Mouse (Mus musculus): ENCODE measurements around the gene Zdhhc13. TPM values are rescaled to one million over a fixed set of nuclear protein-coding genes. Genes with fewer than 3 reads are reported as not detected.

Gene Zdhhc13
- 10 to 100 TPM; 25.5 to 26.6 TPM for total RNA-seq (2021)

DNA sequence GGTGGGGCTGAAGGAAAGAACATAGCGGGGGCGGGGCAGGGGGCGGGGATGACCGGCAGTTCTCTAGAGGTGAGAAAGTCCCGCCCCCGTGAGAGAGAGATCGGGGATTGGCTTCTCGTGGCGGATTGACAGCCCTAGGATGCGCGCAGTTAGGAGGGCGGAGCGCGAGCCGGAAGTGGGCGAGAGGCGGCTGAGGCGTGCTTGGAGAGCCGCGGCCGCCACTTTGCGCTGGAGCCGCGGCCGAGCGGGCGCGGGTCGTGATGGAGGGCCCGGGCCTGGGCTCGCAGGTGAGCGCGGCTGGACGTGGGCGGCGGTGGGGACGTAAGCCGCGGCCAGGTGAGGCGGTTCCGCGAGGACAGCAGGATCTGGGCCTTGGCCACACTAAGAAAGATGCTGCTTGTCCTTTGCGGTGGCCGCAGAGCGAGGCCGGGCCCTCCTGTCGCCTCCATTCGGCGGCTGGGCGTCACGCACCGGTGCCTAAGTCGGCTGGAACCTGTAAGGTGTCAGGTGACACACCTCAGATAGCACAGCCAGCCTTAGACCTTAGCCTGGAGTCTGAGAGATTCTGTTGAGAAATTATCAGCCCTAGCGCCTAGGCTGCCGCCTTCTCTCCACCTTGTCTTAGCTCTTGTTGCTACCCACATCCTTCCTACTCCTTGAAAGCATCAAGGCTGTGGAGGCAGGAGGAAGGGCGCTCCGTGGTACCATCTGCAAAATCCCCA, at the start of gene Zdhhc13:
Zdhhc13 (plus strand) TSS at position 153 of the 722 bp plus-strand sequence.
- DNase-seq (ENCODE audit: low spot score in 2 of 2), result peak; percentile 92 to 93
- intact Hi-C loops (cut with DNase I), result no loop called here

DNA sequence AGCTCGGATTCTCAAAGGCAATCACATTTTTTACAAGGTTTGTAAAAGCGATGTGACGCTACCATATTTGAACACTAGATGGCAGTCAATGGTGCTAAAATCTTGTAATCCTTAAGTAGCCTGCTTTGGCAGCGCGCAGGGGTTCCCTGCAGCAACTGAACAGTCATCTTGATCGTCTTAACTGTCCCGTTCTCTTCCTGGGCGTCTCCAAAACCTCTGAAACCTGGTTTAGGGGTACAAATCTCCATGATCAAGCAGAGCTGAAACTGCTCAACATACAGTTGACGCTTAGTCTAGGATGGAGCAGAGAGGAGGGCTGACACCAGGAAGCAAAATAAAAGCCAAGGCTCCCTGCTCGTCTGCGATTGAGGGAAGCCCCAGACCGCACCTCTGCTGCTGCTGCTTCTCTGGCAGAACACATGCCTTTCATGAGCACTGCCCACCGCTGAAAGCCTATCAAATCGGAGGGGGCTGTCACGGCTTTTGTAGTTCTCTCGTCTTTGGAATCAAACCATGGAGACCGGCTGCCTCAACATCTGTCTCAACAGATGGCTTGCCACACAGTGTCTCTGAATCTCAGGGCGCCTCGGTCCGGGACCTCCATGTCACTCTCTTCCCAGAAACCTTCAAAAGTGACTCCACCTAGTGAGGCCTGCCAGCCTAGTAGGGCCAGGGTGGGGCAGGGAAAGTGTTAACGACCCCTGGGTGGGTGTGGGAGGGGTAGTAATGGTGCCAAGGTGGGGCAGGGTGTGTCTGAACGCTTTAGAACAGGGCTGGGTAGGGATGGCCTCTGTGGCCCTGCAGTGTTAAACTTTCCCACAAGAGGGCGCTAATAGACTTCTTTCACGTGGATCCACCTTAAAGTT, 39.3 kb upstream of the Zdhhc13 start:
- DNase-seq (ENCODE audit: low spot score in 2 of 2), result peak; percentile 67
- intact Hi-C loops (cut with DNase I), result loop anchor here (2.0 kb wide), 2 partner anchors 127 to 371 kb away; no protein-coding TSS in a partner anchor

DNA sequence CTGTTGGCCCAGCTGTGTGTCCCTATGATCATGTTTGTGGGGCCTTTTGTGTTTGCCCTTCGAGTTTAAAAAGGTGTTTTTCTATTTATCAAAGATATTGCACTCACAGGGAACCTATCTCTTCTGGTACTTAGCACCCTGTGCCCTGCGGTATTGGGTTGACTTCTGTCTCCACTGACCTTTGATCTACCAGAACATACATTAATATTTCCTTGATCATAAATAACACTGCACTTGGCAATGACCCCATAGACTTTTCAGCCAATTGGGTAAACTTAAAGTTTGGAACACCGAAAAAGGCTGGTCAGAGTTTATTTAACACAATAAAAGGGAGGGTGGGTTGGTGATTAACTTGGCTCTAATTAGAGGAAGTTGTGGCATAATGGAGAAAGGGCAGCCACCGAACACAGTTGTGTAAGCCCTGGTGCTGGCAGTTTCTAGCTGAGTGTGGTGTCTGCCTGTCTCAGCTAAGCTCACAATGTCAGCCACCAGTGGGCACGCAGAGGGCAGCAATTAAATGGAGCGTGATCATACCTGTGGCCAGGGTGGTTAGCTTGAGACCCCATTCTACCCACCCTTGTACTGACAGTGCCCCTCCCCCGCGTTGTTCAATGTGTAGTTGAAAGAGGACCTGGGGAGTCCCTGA, 38.5 kb upstream of the Zdhhc13 start:
- intact Hi-C loops (cut with DNase I), result loop anchor here (2.0 kb wide), 1 partner anchor 127 kb away; no protein-coding TSS in a partner anchor
- DNase-seq (ENCODE audit: low spot score in 2 of 2), result peak in 1 of 2 experiments; percentile 7

DNA sequence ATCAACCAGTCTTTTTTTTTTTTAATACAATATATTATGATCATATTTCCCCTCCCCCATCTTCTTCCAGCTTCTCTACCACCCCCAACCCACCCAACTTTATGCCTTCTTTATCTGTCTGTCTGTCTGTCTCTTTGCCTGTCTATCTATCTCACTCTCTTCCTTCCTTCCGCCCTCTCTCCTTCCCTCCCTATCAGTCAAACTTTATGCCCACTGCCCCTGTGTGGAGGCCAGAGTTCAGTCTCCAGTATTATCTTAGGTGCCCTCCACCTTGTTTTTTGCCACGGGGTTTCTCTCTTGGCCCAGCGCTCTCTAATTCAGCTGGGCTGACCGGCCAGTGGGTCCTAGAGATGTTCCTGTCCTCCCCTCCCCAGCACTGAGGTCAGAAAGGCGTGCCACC, 37.6 kb upstream of the Zdhhc13 start:
- DNase-seq (ENCODE audit: low spot score in 2 of 2), result no peak
- intact Hi-C loops (cut with DNase I), result loop anchor here (2.0 kb wide), 1 partner anchor 126 kb away; no protein-coding TSS in a partner anchor

DNA sequence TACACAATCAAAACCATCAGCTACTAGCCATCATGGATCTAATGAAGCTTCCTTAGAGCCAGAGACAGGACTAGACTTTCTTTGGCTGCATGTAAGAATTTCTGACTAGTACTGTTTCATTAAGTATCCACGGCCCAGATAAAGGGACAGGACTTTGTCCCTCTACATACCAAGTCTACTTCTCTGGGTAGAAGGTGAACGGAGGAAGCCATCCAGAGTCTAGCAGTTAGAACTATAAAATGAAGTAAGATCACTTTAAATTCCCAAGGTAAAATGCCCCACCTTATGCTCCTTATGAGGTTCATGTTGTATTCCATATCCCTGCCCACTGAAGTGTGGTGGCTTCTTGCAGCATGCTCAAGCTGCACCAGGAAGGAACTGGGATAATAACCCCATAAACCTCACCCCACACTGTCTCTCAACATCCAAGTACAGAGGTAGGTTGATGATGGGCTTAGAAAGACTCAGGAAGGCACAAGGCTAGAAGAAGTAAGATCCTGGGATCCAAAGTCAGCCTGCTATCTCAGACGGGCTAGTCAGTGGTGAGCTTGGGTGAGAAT, 34.3 kb upstream of the Zdhhc13 start:
- intact Hi-C loops (cut with DNase I), result no loop called here
- DNase-seq (ENCODE audit: low spot score in 2 of 2), result no peak

DNA sequence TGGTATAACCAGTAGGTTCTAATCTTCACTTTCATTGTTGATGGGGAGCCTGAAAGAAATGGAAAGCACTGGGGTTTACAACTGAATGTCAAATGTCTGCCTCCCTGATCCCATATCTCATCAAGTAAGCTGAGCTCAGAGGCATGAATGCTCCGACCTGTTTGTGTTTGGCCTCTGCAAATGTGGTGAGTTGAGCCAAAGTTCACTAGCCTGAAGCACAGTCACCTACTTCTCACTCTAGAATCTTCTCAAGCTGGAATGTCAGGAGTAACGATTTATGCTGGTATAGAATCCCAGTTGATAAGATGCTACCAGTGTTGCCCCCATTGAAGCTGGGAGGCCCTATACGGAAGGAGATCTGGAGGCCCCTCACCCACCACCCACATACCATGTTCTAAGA, 33.0 kb upstream of the Zdhhc13 start:
- intact Hi-C loops (cut with DNase I), result no loop called here
- no peak for DNase-seq (ENCODE audit: low spot score in 2 of 2)

DNA sequence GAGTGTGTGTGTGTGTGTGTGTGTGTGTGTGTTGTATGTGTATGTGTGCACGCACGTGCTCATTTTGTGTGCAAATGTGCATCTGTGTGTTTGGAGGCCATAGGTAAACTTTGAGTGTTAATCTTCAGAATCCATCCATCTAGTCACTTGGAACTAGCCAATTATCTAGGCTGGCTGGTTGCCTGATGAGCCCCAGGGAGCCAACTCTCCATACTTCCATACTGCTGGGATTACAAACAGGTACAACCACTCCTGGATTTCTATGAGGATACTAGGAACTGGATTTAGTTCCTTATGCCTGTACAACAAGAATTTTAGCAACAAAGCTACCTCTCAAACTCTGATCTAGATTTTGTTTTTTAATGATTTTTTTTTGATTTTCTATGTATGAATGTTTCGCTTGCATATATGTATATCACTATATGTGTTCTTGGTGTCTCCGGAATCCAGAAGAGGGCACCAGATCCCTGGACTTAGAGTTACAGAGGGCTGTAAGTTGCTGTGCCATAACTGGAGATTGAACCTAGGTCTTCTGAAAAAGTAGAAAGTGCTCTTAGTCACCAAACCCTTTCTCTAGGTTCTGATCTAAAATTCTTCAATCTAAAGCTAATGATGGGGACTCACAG, 32.4 kb upstream of the Zdhhc13 start:
- intact Hi-C loops (cut with DNase I), result no loop called here
- no peak for DNase-seq (ENCODE audit: low spot score in 2 of 2)

DNA sequence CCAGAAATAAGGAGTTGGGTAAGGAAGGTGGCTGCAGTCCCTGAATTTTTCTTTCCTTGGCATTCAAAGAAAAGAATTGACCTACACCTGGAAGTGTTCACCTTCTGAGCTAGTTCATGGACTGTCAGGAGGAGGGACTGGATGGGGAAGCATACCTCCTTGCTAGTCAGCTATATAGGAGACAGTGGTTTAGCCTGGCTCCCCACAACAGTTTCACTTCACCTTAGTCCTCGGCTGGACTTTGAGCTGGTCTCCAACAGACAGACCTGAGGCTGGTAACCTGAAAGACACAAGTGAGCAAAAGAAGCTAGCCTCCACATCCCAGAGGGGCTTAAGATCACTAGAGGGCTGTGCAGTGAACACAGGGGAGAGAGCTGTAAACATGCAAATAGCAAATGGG, 30.7 kb upstream of the Zdhhc13 start:
- intact Hi-C loops (cut with DNase I), result no loop called here
- no peak for DNase-seq (ENCODE audit: low spot score in 2 of 2)

DNA sequence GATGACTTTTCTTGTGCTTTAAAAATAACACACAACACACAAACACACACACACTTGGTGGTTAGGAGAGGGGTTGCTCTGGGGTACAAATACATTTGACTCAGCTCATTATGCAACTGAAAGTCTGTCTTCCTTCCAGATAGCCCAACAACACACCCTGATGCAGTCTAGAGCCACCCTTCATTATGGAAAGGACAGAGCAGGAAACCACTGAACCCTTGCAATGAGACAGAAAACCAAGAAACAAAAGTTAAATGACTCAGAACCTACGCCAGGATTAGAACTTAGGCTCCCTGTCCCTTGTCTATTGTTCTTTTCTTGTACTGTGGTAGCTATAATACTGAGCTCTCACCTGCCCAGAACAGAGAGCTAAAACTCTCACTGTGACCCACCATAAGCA, 28.0 kb upstream of the Zdhhc13 start:
- no peak for DNase-seq (ENCODE audit: low spot score in 2 of 2)
- intact Hi-C loops (cut with DNase I), result no loop called here

DNA sequence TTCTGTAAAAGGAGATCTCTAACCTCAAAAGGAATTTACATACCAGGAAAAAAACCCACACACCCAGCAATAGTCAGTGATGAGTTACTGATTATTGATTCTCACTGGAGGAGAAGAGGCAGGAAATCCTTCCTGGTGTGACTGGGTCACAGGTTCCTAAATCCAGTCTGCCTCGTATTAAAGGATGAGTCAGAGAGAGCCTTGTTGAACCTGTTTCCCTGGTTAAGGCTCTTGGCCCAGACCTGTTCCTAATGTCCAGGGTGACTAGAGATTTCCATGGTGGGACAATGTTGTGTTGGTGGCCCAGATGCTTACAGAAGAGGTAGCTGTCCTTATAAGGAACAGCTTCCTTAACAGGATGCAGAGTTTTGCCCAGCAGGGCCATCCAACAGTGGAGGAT, 26.5 kb upstream of the Zdhhc13 start:
- DNase-seq (ENCODE audit: low spot score in 2 of 2), result no peak
- intact Hi-C loops (cut with DNase I), result no loop called here

DNA sequence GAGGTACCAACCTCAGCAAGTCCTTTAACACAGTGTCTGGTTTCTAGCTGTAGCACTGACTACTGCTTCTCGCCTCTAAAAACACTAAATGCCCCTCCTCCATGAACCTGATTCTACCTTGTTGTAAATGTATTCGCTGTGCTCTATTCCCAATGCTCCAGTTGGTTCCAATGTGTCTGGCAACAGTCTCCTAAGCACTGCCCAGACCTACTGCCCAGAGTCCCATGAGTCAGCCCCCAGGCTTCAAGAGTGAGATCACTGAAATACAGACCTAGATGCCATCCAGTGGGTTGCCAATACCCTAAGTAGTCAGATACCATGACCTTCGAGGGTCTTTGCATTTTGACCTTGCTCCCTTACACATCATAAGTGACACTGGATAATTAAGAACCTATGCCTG, 26.1 kb upstream of the Zdhhc13 start:
- DNase-seq (ENCODE audit: low spot score in 2 of 2), result no peak
- intact Hi-C loops (cut with DNase I), result no loop called here

DNA sequence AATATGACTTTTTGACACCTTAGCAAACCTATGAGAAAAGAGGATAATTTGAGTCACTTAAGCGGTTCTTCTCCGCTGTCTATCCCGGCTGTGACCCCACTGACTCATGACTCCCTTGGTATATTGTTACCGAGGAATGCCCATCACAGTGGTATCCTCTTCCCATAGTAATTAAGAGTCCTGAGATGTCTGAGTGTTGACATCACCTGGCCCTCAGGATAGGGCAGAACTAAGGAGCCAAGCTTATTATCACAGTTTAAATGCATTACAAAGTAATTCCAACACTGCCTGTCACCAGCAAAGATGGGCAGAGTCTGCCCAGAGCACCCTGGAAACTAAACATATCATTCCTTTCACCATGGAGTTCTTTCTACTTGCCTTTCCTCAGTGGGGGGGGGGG, 22.8 kb upstream of the Zdhhc13 start:
- intact Hi-C loops (cut with DNase I), result no loop called here
- no peak for DNase-seq (ENCODE audit: low spot score in 2 of 2)

DNA sequence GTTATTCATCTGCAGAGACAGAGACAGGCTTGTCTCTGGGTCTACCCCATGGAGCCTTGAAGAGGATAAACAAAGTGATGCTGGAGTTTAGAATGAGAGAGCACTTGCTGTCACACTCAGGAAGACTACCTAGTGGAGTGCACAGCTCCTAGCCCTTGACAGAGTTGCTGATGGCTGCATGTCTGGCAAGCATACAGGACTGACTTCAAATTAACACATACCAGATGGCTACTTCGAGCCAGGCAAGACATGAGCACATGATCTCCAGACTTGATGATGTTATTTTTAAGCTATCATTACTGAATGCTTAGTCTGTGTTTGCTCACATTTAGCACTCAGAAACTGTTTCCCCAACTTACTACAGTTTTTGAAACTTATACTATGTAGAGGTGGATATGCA, 19.1 kb upstream of the Zdhhc13 start:
- intact Hi-C loops (cut with DNase I), result no loop called here
- DNase-seq (ENCODE audit: low spot score in 2 of 2), result no peak

DNA sequence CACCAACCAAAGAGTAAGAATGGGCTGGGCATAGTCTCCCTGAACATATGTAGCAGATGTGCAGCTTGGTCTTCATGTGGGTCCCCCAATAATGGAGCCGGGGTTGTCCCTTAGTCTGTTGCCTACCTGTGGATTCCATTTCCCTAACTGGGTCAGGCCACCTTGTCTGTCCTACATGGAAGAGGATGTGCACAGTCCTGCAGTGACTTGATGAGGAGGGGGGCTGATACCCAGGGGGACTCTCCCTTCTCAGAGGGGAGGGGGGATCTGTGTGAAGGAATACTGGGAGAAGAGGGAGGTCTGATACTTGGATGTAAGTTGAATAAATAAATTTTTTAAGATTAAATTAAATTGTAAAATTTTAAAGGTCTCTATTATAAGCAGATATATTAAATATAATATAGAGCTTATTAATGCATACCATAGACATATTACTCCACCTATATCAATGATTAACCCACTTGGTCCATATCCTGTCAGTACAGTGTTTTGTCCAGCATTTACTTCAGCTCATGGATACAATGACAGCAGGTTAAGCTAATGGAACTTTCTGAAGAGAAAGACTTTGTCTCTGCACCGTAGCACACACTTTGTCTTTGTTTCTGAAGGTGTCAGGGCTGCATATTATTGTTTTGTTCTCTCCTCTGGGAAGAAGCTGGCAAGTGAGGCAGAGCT, 16.6 kb upstream of the Zdhhc13 start:
- intact Hi-C loops (cut with DNase I), result no loop called here
- no peak for DNase-seq (ENCODE audit: low spot score in 2 of 2)

DNA sequence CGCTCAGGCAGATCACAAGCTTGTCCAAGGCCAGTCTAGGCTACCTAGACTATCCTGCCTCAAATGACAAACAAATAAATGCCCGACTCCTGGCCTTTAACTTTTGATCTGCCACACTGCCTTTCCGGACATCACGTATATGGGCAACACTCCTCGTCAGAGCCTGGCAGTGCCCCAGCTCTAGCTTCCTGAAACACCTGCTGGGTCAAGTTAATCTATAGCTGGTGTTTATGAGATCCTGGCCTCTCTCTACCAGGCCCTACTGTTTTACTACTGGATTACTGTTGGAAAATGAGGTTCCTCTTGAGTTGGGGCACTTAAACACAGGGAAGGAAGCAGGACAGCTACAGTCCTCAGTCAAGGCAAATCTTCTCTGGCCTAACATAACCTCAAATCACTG, 15.5 kb upstream of the Zdhhc13 start:
- intact Hi-C loops (cut with DNase I), result no loop called here
- DNase-seq (ENCODE audit: low spot score in 2 of 2), result no peak

DNA sequence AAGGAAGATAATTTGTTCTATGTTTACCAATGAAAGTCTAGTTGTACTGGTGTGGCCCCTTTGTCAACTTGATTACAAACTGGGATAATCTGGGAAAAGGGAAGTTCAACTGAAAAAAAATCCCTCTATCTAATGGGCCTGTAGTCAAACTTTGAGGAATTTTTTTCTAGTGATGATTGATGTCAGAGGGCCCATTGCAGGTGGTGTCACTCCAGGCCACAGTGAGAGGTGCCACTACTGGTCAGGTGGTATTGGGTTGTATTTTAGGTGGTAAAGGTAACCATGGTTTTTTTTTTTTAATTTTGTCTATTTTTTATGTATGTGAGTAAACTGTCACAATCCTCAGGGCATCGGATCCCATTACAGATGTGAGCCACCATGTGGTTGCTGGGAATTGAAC, 14.2 kb upstream of the Zdhhc13 start:
- no peak for DNase-seq (ENCODE audit: low spot score in 2 of 2)
- intact Hi-C loops (cut with DNase I), result no loop called here

DNA sequence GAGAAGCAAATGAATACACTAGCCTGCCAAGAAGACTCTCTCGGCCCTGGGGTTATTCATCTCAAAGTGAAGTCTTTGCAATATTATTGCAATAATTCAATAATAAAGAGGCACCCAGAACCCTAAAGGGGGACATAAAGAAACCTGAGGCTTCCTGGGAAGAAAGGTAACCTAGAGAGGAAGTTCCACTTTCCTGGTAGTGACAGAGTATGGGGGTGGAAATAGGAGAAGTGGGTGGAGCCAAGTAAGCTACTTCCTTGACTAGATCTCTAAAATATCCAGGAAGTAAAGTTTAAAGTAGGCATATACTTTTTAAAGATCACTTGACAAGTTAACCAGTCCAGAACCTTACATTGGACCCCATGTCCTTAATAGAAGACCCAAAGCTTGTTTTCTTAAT, 13.4 kb upstream of the Zdhhc13 start:
- intact Hi-C loops (cut with DNase I), result no loop called here
- no peak for DNase-seq (ENCODE audit: low spot score in 2 of 2)

DNA sequence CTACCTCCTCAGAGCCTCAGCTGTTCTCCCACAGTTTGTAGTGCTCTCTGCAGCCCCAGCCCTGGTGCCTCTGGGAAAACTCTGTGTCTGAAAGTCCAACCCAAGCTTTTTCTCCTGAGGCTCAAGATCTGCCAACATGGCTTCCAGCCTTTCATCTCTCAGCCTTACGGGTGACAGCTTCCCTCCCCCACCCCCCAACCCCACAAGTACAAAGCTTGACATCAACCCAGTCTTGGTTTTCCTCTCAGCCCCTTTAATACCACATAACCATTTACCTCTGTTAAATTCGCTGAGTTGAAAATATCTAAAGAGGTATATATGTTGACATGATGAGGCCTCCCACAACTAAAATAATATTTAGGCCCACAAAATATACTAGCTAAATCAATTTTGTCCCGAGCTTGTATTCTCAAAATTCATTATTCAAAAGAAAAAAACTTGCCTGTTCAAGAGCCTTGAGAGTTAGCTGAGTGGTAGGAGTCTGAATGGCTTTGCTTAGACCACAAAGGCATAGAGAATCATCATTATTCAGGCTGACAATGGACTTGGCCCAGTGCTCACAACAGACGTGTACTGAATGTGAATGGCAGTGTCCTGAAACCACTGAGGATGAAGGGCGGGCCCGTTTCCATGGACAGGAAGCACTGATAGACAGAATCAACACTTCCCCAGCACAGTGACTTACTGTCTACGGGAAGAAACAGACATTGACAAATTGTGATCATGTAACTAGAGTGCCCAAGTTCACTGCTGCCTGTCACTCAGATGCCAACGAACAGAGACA, 10.9 kb upstream of the Zdhhc13 start:
- no peak for DNase-seq (ENCODE audit: low spot score in 2 of 2)

More for the DNA sequence above, 10.9 kb upstream of the Zdhhc13 start:
- intact Hi-C loops (cut with DNase I), result no loop called here
